Mouse (Mus musculus): ENCODE results near the gene 6030458C11Rik.

GRCm38 (mm10) chr15:12817592-12817991, 6.9 kb downstream of the 6030458C11Rik start:
- TF ChIP-seq GATA1 (IDR thresholded peaks at IDR 0.05; ENCODE audit: borderline replicate concordance, low read length): no peak
- TF ChIP-seq FLI1 (IDR thresholded peaks at IDR 0.05; ENCODE audit: low read length): no peak
